Mouse (Mus musculus) liver, embryonic 18 days (tissue): ENCODE measurements around the gene Tac2. TPM values are rescaled to one million over a fixed set of nuclear protein-coding genes. Genes with fewer than 3 reads are reported as not detected.

Experiments
- polyA plus RNA-seq: library from polyadenylated mRNA; depleted of rRNA; stranded (reverse); fragments of >200 nt; gene quantifications from 2 replicates; pipeline ENCODE4 v1.2.3, GENCODE M21; 2012; rRNA removed

The Tac2 gene
- 6.1 and 6.2 TPM in 2 replicates for polyA plus RNA-seq

GRCm38 (mm10) chr10:127724178-127724577, at the start of gene Tac2:
Tac2 (plus strand) TSS chr10:127724478.

GRCm38 (mm10) chr10:127704766-127705220, 19.5 kb upstream of the Tac2 start, which contains the start of gene Myo1a:
Myo1a (plus strand) TSS chr10:127705170.

GRCm38 (mm10) chr10:127739083-127739660, 14.9 kb downstream of the Tac2 start, which contains the start of gene Zbtb39:
Zbtb39 (plus strand) TSS chr10:127739538.

GRCm38 (mm10) chr10:127751548-127751947, 27.3 kb downstream of the Tac2 start, which contains the start of gene Gpr182:
Gpr182 (minus strand) TSS chr10:127751732.

GRCm38 (mm10) chr10:127759181-127760110, 35.2 kb downstream of the Tac2 start, which contains the start of the genes Rdh1 and Rdh16f1:
Rdh1 (plus strand) TSS chr10:127759721.
Rdh16f1 (plus strand) TSS chr10:127759787.

GRCm38 (mm10) chr10:127776011-127776410, 51.7 kb downstream of the Tac2 start, which contains the start of gene Rdh9:
Rdh9 (plus strand) TSS chr10:127776386.

Other genes starting within 250 kb of the Tac2 start
- 0.37 and 0.73 TPM in 2 replicates for gene Stac3, start 222.8 kb upstream of the Tac2 start, polyA plus RNA-seq
- 58.2 and 83.8 TPM in 2 replicates for gene Ndufa4l2, start 209.5 kb upstream of the Tac2 start, polyA plus RNA-seq
- 109 and 125 TPM in 2 replicates for gene Shmt2, start 202.0 kb upstream of the Tac2 start, polyA plus RNA-seq
- gene Nxph4, start 189.9 kb upstream of the Tac2 start, polyA plus RNA-seq = 0.03 and 0.07 TPM in 2 replicates
- gene Lrp1, start 103.3 kb upstream of the Tac2 start, polyA plus RNA-seq = 38.9 and 48.4 TPM in 2 replicates
- 18.8 and 20.1 TPM in 2 replicates for gene Stat6, start 81.5 kb upstream of the Tac2 start, polyA plus RNA-seq
- 4.6 and 6.2 TPM in 2 replicates for gene Nemp1, start 57.6 kb upstream of the Tac2 start, polyA plus RNA-seq
- 7.7 and 8.1 TPM in 2 replicates for gene Nab2, start 55.9 kb upstream of the Tac2 start, polyA plus RNA-seq
- gene Myo1a, start 19.3 kb upstream of the Tac2 start, polyA plus RNA-seq = 0.17 and 0.19 TPM in 2 replicates
- 2.8 and 3.2 TPM in 2 replicates for gene Zbtb39, start 15.1 kb downstream of the Tac2 start, polyA plus RNA-seq
- gene Gpr182, start 27.3 kb downstream of the Tac2 start, polyA plus RNA-seq = 16.2 and 17.6 TPM in 2 replicates
- 0.14 and 0.21 TPM in 2 replicates for gene Rdh1, start 35.2 kb downstream of the Tac2 start, polyA plus RNA-seq
- gene Rdh16f1, start 35.3 kb downstream of the Tac2 start, polyA plus RNA-seq = 0.08 and 0.13 TPM in 2 replicates
- gene Rdh9, start 51.9 kb downstream of the Tac2 start, polyA plus RNA-seq = 0.81 and 1.4 TPM in 2 replicates
- 0.07 and 0.08 TPM in 2 replicates for gene Rdh16, start 76.7 kb downstream of the Tac2 start, polyA plus RNA-seq
- gene Rdh19, start 125.5 kb downstream of the Tac2 start, polyA plus RNA-seq = 0.03 and 0.04 TPM in 2 replicates
- 3.1 TPM in 2 replicates for gene Rdh16f2, start 142.0 kb downstream of the Tac2 start, polyA plus RNA-seq
- gene Rdh7, start 164.3 kb downstream of the Tac2 start, polyA plus RNA-seq = 220 and 280 TPM in 2 replicates
- 0.02 and 0.04 TPM in 2 replicates for gene Sdr9c7, start 174.0 kb downstream of the Tac2 start, polyA plus RNA-seq